Mouse (Mus musculus) forebrain, embryonic 11.5 days (tissue): ENCODE data around the gene Gm12888. TPM values are rescaled to one million over a fixed set of nuclear protein-coding genes. Genes with fewer than 3 reads are reported as not detected.
"Not testable (repeated sequence)": the region's sequence is repeated elsewhere in the genome, so short reads cannot be mapped to it uniquely, and the experiment has no call there.

Source experiments
- ATAC-seq: fragments of 200-750 bp; cut with Nextera tagmentation; replicated peaks from 2 replicates; pipeline ENCODE4 v1.8.0; 2017; ENCODE audit warnings: moderate TSS enrichment; ENCODE audit not compliant: low FRiP score
- DNase-seq: peaks from one replicate; pipeline ENCODE4 v3.0.0-alpha.2; 2017; ENCODE audit warnings: low spot score
- H3K27ac ChIP-seq: fragments of 300-500 bp; sonication (generic); 2 replicates; pipeline ENCODE4 v1.5.1; 2014; ENCODE audit warnings: low read depth, low read length
- H3K27me3 ChIP-seq: fragments of 300-500 bp; sonication (generic); 2 replicates; pipeline ENCODE4 v1.6.1; 2014; ENCODE audit warnings: mild to moderate bottlenecking, low read length, mixed read lengths; ENCODE audit not compliant: control insufficient read depth, insufficient read depth
- H3K36me3 ChIP-seq: fragments of 300-500 bp; sonication (generic); 2 replicates; pipeline ENCODE4 v1.6.1; 2014; ENCODE audit warnings: mild to moderate bottlenecking, low read length, moderate library complexity, mixed read lengths; ENCODE audit not compliant: control insufficient read depth, insufficient read depth
- H3K4me1 ChIP-seq: fragments of 300-500 bp; sonication (generic); replicated peaks from 2 replicates; pipeline ENCODE4 v1.6.1; 2014; ENCODE audit warnings: low read length, mixed read lengths; ENCODE audit not compliant: control insufficient read depth, insufficient read depth
- H3K4me2 ChIP-seq: fragments of 300-500 bp; sonication (generic); 2 replicates; pipeline ENCODE4 v1.6.1; 2014; ENCODE audit warnings: low read depth, mild to moderate bottlenecking, low read length, moderate library complexity, mixed read lengths; ENCODE audit not compliant: severe bottlenecking
- H3K4me3 ChIP-seq: fragments of 300-500 bp; sonication (generic); 2 replicates; pipeline ENCODE4 v1.5.1; 2014; ENCODE audit warnings: low read depth, low read length
- H3K9ac ChIP-seq: fragments of 300-500 bp; sonication (generic); 2 replicates; pipeline ENCODE4 v1.6.1; 2014; ENCODE audit warnings: low read length
- H3K9me3 ChIP-seq: fragments of 300-500 bp; sonication (generic); 2 replicates; pipeline ENCODE4 v1.6.1; 2016; ENCODE audit warnings: low read length, mixed read lengths; ENCODE audit not compliant: control insufficient read depth
- WGBS: fragments of 180-500 bp; shearing (Covaris S2); extraction: QIAGEN DNeasy Blood & Tissue Kit; methylation state at CpG from one replicate; pipeline ENCODE4 v1.1.7; 2014; 5-methylcytosine and 5-hydroxymethylcytosine counted together
- polyA plus RNA-seq: library from polyadenylated mRNA; unstranded; fragments of >200 nt; fragmentation: Nextera tagmentation; extraction: Ambion mirVana; gene quantifications from 2 replicates; pipeline ENCODE4 v1.2.1, GENCODE M21; 2014

Gm12888 gene
- polyA plus RNA-seq = not detected in 2 replicates

DNA sequence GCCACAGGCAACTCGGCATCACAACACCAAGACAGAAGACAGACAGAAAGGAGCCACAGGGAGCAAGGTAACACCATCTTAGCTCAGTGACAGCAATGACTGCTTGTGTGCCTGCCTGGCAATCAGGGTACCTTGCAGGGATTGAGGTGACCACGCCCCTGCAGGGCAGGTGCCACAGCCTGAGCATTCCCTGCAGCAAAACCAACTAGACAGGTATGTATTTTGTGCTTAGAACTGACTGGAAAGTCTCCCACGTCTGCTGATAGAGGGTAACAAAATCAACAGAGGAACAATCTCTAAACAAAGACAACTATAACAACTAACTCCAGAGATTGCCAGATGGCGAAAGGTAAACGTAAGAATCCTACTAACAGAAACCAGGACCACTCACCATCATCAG lies at the start of gene Gm12888:
Gm12888 (minus strand) TSS at position 101 of the 400 bp plus-strand sequence.
- not testable (repeated sequence) for DNase-seq, H3K4me1 ChIP-seq, H3K36me3 ChIP-seq, H3K4me2 ChIP-seq, H3K4me3 ChIP-seq, H3K9ac ChIP-seq, H3K27me3 ChIP-seq, ATAC-seq, H3K27ac ChIP-seq, H3K9me3 ChIP-seq
- 73% methylated on average over 3 of the region's 5 CpGs for WGBS

Other genes with a start within 250 kb of the Gm12888 start
- 25.5 TPM in 2 replicates for gene Zmpste24, start 226.7 kb downstream of the Gm12888 start, polyA plus RNA-seq
- not detected in 2 replicates for gene Tmco2, start 215.7 kb downstream of the Gm12888 start, polyA plus RNA-seq
- 24.3 and 29.6 TPM in 2 replicates for gene Rlf, start 109.8 kb downstream of the Gm12888 start, polyA plus RNA-seq
- gene Gm12886, start 98.2 kb upstream of the Gm12888 start, polyA plus RNA-seq = not detected in 2 replicates